Mouse (Mus musculus): ENCODE measurements around the gene Ccdc60.
"Not testable (repeated sequence)": the region's sequence is repeated elsewhere in the genome, so short reads cannot be mapped to it uniquely, and the experiment has no call there.

The Ccdc60 gene

DNA sequence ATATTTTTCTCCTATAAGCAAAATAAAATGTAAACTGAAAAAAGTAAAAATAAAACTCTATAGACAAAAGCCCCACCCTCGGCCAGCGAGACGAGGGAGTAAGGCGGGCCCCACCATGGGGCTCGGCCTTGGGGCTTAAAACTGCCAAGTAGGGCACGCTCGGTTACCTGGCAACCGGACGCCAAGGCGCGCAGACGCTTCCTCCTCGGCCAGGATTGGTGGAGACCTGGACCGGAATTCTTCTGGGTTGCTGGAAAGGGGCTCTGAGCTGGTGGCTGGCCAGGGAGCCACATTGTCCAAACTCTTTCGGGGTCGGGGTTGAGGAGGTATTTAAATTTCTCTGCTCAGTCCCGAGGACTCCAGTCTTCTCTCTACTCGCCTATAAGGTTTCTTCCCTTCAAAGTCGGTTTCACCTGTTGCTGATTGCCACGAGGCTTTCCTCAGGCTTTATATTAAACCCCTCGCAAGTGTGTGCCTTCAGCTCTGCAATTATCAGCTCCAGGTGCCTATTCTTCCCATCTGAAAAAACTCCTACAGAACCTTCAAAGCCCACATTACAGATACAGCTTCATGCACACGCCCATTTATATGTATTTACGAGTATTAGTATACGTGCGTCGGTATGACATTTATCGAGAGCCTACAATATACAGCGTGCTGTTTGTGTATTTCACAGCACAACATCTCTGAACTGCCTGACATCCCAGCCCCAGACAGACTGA is at the start of gene Ccdc60:
Gene Ccdc60, minus strand, starts transcription at position 137 of the 722 bp plus-strand sequence.
- DNase-seq = no peak

DNA sequence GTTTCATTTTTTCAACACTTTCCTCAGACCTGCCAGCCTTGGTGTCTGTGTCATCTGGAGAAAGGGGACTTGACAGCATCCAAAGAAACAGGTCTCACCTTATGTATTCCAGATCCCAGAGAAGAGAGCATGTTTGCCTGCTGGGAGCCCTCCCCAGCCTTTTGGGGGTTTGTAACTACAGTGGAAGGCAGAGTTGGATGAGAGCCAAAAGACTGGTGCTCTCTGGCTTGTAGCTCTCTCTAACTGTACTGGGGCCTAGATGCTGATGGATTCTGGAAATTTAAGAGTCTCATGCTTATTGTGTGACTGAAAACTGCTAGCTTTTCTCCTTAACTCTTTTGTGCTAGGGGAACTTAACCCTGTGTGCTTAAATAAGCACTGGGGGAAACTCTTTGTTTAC is 47.4 kb upstream of the Ccdc60 start:
- DNase-seq = no peak

DNA sequence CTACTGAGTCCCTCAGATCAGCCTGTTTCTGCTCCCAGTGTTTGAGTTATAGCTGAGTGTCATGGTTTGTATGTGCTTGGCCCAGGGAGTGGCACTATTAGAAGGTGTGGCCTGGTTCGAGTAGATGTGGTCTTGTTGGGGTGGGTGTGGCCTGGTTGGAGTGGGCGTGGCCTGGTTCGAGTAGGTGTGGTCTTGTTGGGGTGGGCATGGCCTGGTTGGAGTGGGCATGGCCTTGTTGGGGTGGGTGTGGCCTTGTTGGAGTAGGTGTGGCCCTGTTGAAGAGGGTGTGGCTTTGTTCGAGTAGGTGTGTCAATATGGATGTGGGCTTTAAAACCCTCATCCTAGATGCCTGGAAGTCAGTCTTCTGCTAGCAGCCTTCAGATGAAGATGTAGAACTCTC is 40.1 kb upstream of the Ccdc60 start:
- DNase-seq = no peak

DNA sequence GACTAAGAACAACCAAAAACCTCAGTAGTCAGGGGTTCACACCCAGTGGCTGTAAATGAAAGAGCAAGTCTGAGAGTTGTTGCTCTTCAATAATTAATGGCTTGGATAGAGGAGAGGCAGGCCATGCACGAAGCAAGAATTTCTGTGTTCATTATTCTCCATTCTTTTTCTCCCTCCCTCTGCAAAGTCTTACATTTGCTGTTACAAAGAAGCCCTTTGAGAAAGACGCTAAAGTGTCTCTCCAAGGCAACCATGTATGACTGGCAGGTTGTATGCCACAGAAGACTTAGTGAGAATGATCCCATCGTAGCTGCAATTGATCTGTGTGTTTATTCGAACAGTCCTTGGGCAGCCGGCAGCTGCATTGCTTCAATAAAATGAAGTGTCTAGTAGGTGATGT is 34.6 kb upstream of the Ccdc60 start:
- no peak for DNase-seq

DNA sequence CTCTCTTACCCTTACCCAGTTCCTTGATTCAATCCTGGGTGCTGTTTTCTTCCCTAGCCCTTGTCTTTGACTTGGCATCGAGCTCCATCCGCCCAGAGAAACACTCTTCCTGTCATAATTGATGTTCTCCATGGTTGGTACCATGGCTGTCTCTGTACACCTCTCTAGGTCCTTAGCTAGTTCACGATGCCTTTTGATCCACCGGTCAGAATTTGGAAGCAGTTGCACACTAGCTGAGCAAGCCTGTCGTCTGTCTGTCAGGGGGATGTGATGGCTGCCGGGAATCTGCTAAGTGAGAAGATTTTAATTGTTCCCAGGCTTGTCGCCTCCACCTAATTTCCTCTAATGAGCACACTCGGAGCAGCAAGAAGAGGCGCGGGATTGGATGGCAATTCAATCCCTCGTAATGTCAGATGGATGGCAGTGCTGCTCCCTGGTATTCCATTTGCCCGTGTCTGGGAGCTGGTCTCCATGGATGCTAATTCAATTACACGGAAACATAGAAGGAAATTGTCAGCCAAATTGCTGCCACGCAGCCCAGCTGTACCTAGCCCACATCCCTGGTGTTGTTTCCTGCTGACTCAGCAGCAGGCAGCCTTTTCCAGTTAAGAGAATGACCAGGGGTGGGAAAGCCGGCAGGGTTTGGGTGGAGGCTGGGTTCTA is 33.7 kb upstream of the Ccdc60 start:
- DNase-seq = no peak

DNA sequence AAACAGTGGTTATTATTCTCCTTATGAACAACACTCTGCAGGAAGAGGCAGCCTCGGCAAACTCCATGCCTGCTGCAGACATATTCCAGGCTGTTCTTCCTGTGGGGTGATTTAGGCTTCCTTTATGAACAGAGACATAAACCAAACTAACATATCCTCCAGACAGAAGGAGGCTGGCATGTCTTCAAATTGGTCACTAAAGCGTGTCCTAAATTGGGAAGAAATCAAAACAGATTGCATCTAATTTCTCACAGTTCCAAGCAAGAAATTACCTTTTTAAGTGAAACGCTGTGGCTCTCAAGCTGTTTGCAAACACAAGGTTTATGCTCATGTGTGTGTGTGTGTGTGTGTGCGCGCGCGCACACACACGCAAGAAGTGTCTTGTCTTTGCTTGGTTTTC is 24.9 kb upstream of the Ccdc60 start:
- no peak for DNase-seq

DNA sequence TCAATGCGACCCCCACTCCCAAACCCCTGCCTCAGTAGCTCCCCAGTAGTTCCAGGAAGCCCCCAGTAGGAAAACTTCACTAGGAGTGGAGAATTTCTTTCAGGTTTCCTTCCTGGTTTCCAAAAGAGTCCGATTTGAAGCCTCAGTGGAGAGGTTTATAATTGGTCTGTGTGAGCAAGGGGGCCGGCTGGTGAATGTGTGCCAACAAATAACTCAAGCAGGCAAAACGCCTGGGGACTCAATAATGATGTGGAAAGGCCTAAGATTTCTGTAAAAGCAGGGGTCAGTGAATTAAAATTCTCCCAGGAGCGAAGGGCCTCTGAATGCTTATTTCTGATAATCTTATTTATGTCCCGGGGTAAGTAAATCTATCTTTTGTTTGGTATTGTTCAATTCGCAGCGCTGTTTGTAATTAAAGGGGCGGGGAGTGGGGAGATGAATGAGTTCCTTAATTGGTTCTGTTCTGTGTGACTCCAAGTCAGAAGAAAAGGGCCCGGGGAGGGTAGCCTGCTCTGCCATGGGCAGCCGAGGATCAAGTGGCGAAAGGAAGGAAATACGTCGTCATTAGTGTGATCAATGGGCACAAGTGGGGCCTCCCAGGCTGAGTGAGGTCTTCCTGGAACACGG is 23.4 kb upstream of the Ccdc60 start:
- no peak for DNase-seq

DNA sequence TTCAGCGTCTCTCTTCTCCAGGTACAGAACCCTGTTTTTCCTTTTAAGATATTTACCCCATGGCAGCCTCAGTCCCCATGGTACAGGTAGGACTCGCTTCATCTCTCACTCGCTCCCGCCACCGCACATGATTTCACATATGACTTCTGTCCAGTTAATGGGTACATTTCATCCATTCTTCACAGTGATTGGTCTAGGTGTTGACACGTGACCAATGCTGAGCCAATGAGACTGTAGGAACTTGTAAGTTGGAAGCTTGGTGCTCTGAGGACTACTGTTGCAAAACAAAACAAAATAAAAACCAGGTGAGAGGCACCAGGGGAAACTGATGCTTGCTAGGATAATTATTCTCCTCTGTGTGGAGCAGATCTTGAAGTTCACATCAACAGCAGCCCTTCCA is 22.9 kb upstream of the Ccdc60 start:
- no peak for DNase-seq

DNA sequence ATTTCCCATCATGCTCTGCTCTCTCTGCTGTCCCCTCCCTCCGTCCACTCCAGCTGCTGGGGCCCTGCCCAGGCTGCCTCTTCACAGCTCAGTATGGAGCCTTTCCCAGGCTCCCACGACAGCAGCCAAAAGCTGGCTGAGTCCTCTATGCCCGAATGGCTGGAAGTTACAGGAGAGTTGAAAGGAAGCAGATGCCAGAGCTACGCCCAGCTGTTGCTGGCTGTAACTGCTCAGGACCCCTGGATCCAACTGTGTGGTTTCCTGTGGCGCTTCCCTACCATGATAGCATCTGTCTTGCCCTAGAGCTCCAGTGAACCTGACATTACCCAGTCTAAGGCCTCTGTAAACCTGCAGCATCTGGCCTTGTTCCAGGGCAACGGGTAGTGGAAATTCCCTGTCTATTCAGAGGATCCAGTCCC is 20.6 kb upstream of the Ccdc60 start:
- DNase-seq = no peak

DNA sequence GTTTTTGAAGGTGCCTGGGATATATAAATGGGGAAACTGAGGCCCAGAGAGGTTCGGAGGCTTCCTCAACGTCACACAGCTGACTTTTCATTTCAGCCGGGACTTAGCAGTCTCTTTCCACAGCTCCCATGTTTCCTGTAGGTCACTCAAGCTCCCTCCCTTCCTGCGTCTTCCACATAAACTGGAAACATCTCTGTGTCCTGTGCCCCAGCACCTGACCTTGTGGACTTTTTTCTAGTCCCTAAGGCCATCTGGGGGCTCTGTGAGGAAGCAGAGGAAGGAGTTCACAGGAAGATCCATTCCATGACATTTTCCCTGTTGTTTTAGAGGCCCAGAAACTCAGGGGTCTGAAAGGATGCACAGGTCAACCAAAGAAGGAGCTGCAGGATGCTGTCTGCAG is 16.8 kb upstream of the Ccdc60 start:
- no peak for DNase-seq

DNA sequence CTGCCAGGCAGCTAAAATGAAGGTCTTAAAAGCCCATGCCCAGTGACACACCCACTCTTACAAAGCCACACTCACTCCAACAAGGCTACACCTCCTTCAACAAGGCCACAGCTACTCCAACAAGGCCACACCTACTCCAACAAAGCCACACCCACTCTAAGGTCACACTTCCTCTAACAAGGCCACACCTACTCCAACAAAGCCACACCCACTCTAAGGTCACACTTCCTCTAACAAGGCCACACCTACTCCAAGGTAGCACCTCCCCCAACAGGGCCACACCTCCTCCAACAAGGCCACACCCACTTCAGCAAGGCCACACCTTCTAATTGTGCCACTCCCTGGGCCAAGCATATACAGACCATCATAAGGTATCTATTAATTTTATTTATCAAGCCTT is 16.4 kb upstream of the Ccdc60 start:
- DNase-seq = not testable (repeated sequence)

DNA sequence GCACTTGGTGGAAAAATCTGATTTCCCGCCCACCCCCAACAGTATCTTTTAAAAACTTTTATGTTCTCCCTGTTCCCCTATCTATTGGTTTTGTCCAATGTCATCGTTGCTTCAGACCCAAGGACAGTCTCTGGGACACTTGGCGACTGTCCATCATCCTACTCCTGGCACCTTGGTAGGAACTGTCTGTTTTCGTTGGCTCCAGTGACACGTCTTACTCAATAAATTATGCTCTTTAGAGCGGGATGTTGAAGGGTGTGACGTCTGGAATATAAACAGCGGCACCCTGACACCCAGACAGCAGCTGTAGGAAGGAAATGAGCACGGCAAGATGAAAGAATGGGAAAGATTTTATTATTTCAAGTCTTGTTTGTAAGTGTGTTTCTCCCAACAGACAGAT is 12.2 kb upstream of the Ccdc60 start:
- DNase-seq = no peak

DNA sequence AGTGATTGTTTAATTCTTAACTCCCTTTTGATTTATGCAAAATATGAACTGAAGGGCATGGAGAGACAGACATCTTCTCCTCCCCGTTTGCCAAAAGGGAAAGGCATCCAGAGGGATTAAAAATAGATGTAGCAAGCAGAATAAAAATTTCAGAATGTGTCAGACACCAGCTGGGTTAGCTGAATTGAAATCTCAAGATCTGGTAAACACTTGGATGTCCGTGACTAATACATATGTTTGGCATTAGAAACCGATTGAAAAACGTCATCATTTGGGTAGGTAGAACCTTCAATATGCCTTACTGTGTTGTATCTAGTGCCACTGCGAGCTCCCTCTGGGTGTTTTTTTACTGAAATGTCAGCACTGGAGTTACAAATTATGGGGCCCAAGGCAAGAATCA is 4.7 kb upstream of the Ccdc60 start:
- DNase-seq = no peak

DNA sequence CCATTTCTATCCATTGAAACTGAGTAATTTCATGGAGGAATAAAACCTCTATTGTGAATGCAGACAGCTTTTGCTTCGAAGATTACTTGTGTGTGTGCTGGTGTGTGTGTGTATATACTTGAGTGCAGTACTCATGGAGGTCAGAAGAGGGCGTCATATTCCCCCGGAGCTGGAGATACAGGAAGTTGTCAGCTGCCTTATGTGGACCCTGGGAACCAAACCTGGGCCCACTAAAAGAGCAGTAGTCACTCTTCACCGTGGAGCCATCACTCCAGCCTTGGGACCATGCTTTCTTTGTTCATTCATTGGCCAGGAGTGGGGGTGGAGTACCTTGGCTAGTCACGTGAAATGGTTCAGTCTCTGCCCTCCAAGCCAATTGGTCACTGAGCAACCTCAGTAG is 1.8 kb upstream of the Ccdc60 start:
- no peak for DNase-seq

DNA sequence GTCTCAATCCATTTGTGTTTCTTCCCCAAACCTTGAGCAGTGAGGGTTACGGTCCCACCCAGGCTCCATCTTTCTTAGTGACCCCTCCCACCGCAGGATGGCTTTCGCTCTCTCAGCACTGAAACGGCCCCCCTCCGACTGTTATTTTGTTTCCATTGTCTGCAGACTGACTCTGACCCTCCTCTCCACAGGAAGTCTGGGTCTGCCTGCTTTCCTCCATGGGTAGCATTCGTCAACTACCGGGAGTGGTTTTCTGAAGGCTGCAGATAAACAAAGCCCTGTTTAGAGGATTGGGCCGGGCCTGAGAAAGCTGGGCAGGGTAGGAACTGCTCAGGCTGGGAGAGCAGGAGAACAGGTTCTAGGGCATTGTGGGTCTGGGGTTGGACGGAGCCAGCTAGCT is 1.1 kb upstream of the Ccdc60 start:
- no peak for DNase-seq

DNA sequence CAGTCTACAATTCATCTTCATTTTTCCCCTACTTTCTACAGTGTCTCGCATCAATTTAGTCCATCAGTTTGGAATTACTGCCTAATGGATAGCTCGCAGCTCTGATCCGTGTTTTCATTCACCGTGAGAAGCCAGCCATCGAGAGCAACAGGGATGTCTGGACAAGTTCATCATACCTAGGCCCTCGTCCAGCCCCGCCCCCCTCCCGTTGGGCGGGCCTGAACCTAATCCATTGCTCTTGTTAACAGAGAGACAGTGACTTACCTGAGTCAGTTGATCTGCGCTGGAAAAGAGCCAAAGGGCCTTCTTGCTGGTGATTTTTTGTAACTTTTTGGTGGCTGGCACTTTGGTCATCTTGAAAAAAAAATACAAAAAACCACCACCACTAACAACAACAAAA is 602 bp downstream of the Ccdc60 start:
- DNase-seq = no peak

DNA sequence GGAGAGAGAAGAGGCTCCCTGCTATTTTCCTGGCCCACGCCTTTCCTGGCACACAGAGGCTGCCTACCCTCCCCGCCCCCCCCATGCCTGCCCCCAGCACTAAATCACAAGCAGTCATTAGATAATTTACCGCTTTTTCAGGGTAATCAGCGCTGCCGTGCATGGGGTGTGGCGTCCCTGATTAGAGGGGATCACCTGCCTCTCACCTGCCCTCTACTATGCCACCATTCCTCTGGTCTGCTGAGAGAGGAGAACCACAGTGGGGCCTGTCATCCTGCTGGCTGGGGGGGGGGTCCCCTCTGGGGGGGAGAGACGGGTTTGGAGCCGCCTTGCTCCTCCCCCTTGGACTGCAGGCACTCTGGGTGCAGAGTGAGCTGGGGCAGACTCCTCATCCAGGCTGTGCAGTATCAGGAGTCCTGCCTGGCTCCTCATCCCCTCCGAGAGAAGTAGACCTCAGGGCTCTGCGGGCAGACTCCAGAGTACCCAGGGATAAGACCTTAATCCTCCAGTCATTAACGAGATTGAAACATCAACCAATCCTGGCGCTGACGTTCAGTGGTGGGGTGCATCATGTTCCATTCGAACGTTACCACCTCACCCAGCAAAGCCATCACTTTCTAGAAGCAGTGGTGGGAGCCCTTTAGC is 3.1 kb downstream of the Ccdc60 start:
- no peak for DNase-seq

DNA sequence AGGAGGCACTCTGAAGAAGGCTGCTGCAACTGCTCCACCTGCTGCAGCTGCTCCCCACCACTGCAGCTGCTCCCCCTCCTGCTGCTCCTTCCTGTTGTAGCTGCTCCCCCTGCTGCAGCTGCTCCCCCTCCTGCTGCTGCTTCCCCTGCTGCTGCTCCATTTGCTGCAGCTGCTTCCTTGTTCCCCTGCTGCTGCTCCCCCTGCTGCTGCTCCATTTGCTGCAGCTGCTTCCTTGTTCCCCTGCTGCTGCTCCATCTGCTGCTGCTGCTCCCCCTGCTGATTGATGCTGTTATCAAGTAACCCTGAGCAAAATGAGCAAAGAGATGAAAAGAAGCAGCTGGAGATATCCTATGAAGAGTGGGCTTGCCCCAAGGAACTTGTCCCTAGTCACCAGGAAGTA is 8.3 kb downstream of the Ccdc60 start:
- no peak for DNase-seq

DNA sequence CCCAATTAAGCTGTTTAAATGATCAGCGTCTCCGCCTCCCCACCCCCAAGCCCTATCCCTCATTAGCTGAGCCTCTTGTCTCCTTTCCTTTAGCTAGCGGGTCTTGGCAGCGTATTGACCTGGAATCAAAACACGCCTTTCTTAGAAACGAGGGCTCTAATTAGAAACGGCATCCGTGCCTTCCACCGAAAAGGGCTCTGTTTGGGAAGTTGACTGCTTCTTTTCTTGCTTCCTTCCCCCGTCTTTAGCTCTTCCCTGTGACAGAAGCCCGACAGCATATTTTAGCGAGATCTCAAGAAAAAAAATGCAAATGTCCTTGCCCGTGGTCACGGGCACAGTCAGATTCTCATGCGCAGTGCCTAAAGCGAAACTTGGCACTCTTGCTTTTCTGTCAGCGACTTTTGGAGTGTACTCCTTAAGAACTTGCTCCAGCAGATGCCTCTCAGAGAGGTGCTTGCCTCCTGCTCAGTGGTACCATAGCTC is 10.3 kb downstream of the Ccdc60 start:
- no peak for DNase-seq

DNA sequence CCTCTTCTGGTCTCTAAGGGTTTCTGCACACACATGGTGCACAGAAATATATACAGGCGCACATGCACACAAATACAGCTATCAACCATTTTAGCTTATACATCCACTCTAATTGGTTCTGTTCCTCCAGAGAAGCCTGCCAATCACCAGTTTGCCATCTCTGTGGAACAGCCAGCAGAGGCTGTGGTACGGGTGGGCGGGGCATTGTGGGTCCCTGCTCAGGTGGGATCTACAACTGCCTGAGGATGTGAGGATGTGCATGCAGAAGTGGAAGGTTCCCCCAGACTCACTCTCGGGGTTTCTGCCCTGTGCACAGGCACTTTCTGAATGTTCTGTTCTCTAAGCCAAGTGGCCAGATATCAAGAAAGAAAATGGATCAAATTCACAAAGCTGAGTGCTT is 10.8 kb downstream of the Ccdc60 start:
- no peak for DNase-seq

DNA sequence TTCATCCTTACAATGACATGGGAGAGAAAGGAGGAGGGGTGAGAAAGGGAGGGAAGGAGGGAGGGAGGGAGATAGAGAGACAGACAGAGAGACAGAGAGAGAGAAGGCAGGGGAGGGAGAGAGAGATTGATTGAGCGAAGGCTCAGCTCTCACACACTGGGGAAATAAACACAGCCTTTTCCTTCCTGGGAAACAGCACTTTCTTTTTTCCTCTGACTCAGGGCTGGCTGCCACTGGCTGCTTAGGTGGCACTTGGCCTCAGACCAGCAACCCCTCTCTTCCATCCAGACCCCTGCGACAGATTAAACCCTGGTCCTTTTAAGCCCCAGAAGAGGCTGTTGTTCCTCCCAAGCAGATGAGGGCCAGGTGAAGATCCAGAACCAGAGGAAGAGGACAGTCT is 14.0 kb downstream of the Ccdc60 start:
- no peak for DNase-seq

DNA sequence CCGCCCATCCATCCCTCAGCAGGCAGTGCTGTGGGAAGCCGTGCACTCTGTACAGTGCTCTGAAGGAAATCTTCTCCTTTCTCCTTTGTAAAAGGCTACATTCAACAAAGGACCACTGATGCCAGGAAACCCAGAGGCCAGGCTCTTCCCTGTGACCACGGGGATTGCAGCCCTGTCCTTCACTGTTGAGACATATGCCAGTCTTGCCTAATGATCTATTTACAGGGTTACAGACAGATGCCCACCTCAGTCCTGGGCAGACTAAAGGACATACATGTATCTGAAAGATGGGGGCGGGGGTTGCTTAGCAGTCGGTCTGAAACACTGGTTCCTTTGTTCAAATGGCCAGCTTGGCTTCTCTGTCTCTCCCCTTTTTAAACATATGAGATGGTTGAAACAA is 14.4 kb downstream of the Ccdc60 start:
- DNase-seq = no peak

DNA sequence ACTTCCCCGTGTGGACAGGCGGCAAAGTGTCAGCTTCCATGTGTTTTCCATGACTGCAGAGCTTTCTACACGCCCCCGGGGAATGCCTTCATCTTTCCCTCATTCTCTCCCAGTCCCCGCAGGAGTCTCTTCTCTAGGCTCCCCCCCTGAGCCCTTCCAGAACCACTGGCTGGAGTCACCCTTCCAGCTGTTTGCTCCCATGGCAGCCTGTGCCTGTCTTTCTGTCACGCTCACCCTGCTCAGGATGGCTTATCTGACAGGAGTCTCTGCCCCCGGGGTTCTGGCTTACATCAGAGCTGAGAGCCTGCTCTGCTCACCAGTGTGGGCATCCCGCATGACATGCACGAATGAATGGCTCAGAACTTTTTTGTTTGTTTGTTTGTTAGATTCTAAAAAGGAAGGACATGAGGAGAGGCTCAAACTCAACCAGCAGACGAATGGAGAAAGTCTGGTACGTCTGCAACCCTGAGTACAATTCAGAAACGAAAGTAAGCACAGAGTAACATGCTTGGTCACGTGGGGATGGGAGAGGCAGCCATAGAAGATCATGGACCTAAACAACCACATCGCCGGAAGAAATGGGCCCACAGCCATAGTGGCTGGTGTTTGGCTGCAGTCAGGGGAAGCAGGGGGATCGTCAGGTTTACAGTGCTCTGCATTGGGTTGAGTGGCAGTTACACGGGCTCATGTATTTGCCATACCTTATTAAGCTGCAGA is 17.1 kb downstream of the Ccdc60 start:
- DNase-seq = no peak

Data from spleen, adult 18-20 months (tissue).